Mouse (Mus musculus) urinary bladder, postnatal 10 days (tissue): Measurements from ENCODE around the gene Ndufab1.
"Not testable (repeated sequence)": the region's sequence is repeated elsewhere in the genome, so short reads cannot be mapped to it uniquely, and the experiment has no call there.

Experiments used
- DNase-seq: peaks from one replicate; pipeline ENCODE4 v3.0.0; 2022; ENCODE audit warnings: low spot score

Gene Ndufab1

DNA sequence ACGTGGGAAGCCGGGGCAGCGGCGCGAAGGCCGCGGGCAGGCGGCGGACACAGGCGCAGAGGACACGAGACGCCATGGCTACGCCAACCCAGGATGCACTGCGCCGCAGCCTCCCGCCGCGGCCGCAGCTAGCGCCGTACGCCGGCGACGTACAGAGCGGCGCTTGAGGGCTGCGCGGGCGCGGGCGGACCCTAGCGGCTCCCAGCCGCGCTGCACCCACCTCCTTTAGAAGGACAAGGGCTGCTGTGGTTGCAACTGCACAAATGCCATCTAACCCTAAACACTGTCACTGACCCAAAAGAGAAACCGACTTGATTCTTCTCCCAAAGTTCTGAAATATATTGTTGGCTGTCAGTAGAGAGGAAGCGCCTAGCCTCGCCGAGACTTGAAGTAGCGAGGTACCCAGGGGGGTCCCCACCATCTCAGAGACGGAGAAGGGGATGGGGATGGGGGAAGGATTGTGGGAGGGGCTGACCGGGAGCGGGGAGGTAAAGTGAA is at the start of gene Ndufab1:
TSS of gene Ndufab1 (minus strand) at position 140 of the 498 bp plus-strand sequence.
- DNase-seq = no peak

DNA sequence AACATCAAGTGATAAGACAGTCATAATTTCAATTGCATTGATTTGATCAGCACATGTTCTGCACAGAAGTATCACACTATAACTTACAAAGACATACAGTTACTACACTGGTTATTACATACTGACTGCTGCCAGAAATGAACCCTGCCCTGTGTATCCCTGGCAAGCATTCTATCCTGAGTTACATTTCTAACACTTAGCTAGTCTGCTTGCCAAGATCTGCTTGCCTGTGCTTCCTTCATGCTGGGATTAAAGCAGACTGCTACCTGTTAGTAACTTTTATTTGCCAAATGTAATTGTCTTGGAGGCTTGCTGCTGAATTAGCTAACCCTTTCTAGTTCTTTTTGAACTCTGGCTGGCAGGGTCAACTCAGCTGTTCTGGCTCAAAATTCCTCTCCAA is 39.3 kb upstream of the Ndufab1 start:
- DNase-seq = no peak

DNA sequence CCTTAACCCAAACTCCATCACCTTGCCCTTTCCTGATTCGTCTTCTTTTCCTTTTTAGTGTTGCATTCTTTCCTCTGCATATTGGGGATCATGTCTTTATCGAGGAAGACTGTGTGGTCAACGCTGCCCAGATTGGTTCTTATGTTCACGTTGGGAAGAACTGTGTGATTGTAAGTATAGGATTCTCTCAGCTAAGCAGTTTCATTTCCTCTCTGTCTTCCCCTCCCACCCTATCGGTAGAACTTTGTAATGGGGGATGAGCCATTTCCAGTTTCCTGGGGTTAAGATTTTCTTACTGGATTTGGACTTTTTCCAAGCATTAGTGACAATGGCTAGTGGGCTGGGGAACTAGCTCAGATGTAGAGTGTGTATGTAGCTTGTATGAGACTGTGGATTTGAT is 36.5 kb upstream of the Ndufab1 start:
- no peak for DNase-seq

DNA sequence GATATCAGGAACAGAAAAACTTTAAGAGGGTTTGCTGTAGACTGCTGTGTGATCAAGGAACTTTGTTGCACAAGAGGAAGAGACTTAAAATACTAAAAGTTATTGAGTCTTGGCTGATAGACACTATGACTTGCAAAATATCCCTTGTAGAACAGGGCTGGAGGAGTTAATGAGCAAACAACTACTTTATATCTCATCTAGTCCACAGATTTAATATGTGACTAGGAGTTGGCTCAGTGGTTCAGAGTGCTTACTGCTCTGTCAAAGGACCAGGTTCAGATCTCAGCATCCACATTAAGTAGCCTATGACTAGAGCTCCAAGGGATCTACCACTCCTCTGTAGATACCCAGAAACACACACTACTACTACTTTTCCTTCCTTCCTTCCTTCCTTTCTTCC is 35.4 kb upstream of the Ndufab1 start:
- no peak for DNase-seq

DNA sequence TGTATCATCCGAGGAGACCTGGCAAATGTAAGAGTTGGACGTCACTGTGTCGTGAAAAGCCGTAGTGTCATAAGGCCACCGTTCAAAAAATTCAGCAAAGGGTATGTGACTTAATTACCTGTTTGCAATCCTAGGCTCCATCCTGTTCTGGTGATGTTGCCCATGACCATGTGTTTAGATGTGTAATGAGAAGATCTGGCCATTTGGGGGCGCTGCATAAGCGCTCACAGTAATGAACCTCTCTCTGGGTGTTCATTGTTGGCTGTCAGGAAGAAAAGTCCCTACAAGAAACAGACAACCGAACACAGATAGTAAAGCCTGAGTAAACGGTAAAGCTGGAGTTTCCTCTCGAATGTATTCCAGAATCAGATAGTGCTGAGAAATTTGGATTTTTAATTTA is 33.4 kb upstream of the Ndufab1 start:
- no peak for DNase-seq

DNA sequence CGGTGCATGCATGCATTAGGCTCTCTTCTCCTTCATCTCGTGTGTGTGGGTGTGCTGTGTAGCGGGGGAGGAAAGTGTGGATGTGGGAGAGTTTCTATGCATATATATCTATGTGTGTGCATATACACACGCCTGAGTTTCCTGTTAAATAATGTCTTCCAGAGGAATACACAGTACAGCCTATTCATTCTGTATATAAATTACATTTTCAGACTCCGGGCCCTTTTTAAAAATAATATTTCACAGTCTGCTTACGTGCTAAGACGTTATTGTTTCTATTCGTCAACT is 31.6 kb upstream of the Ndufab1 start:
- no peak for DNase-seq

DNA sequence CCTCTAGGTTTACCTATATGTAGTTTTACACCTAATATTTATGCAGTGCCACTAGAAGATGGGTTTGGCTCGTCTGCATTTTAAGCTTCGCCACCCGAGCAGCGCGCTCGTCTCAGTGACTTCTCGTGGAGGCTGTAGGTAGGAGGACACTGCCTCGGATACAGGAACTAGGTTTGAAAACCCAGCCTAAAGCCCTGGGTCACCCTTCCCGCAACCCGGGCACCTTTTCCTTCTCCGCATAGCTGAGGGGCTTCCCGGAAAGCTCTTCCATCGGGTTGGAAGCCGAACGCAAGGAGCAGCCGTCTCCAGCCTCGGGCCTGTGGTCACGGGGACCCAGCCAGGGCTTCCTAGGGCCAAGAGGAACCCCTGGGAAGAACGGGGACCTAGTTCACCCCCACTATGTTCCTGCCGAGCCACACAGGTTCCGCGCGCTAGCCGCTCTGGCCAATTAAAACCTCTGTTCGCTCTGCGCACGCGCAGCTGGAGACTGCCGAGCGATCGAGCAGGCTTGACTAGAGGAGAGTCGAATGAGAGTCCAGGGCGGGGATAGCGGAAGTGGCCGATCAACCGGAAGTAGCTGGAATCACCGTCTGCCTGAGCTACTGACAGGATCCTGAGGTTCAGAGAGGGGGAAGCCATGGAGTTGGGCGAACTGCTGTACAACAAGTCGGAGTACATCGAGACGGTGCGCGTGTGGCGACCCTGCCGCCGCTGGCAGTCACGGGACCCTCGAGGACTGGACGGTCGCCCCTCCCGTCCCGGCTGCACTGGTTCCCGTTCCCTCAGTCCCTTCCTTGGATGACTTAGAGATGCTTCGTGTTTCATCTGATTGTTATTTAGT is 31.0 kb upstream of the Ndufab1 start, which contains the start of the genes Palb2 and Dctn5:
TSS of gene Palb2 (minus strand) at position 489 of the 841 bp plus-strand sequence.
TSS of gene Dctn5 (plus strand) at position 545 of the 841 bp plus-strand sequence.
- peak; percentile 92 for DNase-seq

DNA sequence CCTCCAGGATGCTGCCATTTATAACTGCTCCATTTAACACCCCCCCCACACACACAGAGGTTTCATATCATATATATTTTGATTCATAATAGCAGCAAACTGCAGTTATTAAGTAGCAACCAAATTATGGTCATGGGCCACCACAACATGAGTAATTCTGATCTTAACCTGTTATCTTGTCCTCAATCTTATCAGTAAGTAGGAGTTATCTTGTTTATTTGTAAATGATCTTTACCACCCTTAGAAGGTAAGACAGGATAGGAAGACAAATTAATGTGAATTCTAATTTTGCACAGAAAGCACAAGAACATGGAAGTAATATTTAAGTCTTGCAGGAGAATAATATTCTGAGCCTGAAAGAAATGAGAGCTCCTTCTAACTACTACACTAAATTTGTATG is 30.1 kb upstream of the Ndufab1 start:
- no peak for DNase-seq

DNA sequence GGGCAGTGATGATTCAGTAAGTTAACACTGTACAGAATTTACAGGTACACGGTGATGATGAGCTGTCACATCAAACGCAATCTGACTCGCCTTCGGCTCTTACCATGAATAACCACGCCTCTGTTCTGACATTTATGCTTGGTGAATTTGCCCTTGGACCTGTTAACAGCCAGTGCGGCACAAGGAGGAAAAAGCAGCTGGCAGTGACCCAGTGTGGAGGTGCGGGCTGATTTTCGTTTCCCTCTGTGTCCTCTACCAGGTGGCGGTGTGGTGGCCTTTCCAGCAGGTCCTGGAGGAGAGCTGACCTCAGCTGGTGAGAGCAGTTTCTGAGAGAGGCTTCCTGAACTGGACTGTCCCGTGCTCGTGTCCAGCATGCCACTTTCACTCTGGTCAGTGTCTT is 25.3 kb upstream of the Ndufab1 start:
- no peak for DNase-seq

DNA sequence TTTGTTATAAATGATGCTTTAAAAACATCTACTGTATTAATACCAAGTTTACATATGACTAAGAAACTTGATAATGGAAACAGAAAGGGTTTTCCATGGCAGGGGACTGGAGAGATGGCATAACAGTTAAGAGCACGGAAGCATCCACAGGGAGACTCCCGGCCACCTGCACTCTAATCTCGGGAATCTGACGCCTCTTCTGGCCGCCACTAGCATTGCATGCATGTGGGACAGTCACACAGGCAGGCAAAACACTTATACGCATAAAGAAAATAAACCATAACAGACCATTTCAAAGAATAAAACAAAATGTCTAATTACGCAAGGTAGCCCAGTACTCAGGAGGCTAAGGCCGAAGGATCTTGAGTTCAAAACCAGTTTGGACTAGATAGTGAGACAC is 23.9 kb upstream of the Ndufab1 start:
- DNase-seq = no peak

DNA sequence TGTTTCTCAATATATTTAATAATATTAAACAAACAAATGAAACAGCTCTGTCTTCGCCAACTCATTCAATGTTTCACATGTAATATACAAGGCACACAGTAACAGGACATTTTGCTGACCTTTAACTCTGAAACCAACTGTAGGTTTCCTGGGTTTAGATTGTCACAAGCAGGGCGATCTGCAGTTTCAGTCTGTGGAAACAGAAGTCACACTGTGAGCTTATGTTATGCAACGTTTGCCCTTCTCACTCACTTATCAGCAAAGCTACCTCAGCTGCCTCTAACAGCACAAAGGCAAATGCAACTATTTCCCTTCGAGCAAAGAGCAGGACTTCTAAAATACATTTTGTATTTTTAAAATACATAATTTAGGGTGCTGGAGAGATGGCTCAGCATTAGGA is 21.8 kb upstream of the Ndufab1 start:
- DNase-seq = no peak

DNA sequence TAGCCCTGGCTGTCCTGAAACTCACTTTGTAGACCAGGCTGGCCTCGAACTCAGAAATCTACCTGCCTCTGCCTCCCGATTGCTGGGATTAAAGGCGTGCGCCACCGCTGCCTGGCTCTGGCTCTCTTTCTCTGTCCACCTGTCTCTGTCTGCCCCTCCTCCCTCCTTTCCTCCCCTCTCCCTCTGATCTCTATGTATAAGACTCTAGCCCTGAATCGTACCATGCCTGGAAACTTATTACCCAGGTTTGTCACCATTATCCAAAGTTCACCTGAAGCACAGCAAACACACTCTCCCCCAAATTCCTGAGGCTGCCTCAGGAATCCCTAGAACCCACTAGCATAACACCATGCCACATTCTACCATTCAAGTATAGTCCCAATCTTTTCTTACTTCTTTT is 6.5 kb upstream of the Ndufab1 start:
- DNase-seq = no peak

DNA sequence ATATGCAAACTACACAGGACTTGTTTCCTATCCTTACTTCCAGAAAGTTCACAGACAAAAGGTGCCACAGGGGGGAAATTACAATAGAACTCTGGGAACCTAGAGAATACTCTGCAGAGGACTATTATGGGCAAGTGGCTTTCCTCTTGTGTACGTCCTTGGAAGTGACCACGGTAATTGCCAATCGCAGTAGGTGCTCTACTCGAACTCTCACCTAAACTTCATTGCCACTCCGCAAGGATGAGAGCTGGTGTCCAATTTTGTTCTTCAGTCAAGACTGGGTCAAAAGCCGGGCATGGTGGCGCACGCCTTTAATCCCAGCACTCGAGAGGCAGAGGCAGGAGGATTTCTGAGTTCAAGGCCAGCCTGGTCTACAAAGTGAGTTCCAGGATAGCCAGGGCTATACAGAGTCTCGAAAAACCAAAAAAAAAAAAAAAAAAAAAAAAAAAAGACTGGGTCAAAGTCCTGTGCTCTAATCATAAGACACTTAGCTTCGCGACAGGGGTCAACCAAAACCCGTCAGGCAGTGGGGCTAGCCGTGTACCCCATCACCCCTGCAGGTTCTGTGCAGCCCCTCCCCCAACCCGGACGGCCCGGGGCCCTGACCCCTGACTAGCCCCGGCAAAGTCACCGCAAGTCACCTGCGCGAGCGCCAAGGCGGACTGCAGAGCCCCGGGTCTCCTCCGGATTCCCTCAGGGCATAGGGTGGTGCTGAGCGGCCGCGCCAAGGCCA is 506 bp downstream of the Ndufab1 start:
- not testable (repeated sequence) for DNase-seq

DNA sequence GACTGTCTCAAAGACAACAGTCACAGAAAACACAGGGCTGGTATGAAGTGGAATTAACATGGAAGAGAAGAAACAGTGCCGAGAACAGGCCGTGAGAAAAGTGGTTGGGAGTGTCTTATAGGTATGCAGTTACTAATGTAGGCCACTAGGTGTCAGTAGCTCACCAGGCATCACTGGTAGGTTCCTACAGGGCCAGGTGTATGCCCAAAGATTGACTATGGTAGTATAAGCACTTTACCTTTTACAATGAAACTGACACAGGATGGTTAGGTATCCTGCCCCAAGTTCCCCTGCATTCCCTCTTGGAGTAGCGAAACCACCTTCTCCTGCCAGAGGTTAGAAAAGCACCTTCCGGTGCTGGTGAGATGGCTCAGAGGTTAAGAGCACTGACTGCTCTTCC is 2.5 kb downstream of the Ndufab1 start:
- no peak for DNase-seq

DNA sequence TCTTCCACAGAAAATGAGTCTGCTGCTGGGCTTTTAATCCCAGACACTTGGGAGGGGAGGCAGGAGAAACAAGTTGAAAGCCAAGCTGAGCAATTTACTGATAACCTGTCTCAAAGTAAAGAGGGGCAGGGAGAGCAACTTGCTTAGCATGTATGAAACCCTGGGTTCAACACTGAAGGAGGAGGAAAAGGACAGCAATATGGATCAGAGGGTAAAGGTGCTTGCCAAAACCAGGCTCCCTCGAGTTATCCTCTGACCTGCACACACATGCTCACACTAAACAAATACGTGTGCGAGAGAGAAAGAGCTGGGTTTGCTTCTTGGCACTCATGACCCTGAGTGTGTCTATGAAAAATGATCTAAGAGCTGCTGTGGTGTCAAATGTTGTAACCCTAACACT is 3.7 kb downstream of the Ndufab1 start:
- DNase-seq = no peak

DNA sequence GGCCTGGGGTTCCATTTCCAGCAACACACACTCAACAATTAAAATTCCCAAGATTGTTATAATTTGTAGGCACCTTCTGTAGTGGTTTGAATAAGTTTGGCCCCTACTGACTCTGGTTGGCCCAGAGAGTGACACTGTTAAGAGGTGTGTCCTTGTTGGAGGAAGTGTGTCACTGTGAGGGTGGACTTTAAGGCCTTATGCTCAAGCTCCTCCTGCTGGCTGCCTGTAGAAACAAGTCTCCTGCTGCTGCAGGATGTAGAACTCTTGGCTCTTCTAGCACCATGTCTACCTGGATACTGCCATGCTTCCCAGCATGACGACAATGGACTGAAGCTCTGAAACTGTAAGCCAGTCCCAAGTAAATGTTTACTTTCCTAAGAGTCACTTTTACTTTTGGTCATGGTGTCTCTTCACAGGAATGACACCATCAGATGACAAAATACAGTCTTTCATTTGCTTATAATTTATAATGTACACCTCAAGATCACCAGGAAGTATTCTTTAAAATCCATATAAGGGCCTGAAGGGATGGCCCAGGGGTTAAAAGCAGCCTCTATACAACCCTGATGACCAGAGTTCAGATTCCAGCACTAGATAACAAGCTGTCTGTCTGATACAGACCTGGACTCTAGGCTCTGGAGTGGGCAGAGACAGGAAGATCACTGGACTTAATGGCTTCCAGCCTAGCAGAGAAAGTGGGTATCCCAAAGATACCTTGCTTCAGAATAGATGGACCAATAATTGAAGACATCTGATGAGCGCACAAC is 6.9 kb downstream of the Ndufab1 start:
- no peak for DNase-seq

DNA sequence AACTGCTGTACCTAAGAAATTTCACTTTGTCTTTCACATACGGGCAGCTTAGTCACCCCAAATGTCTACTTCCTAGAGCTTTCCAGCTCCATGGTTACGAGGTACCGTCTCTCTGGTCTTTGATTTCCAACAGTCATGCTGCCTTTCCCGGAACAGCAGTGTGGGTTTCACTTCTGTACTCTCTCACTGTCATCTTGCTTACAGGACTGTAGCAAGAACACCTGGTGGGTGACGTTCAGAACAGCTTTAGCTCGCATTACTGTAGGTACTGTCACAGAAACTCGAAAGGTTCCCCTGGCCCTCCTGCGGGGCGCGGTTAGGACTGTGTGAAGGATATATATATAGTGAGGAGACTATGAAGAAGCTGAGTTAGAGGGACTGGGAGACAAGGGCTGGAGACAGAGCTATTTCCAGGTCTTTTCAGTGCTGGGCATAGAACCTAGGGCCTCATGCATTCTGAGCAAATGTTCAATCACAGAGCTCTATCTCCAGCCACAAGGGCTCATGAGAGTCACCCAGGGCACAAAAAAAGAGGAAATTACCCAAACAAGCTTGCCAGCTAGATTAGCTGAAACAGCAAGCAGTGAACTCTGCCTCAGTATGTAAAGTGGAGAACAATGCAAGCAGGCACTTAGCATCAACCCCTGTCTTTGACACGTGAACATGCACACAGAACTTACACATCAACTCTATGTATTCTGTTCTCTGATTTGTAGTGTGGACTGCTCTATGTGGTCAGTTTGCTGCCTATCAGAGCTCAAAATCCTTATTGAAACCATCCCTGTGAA is 14.3 kb downstream of the Ndufab1 start:
- DNase-seq = no peak

DNA sequence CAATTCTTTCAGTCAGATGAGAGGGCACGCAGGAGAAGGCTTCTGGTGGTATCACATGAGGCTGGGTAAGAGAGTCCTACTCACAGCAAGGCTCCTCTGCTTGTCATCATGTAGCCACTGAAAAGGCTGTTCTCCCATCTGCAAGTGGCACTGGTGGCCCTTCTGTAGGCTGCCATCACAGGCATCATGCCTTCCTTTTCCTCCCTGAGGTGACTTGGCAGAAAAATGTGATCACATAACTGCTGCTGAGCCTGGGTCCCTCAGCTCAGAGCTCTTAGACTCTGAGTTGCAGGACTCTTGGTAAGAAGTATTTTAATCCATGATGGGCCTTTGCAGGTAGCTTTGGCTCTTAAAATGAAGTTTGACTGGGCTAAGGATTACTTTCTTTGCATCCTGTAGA is 20.6 kb downstream of the Ndufab1 start:
- no peak for DNase-seq

DNA sequence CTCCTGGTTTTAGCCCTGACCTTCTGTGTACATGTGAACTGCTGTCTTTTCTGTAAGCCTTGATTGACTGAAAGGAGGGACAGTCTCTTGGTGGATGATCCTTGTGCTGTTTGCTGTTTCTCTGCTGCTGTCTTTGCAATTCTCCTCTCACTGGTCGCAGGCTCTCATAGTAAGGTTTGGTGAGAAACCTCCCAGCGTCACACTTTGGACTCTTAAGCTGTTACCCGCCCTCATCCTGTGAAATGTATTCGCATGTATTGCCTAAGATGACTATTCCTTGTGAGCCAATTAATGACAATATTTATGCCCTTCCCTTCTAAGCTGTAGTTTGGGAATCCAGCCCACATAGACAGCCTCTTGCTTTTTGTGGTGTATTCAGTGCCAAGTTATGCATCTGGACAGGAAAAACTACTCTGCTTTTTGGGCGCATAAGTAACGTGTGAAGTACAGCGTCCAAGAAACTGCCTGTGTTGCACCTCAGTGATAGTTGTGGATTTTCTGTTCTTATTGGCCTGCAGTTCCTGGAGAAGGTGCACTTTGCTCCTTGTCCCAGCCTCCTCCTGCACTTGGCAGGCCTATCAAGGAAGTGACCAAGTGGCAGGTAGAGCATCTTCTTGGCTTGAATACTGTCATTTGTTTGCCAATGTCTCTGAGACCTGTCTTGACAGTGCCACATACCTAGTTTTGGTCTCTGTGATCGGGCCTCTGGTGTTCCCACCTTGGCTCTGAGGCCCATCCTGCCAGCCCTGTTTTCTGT is 21.7 kb downstream of the Ndufab1 start:
- DNase-seq = no peak

DNA sequence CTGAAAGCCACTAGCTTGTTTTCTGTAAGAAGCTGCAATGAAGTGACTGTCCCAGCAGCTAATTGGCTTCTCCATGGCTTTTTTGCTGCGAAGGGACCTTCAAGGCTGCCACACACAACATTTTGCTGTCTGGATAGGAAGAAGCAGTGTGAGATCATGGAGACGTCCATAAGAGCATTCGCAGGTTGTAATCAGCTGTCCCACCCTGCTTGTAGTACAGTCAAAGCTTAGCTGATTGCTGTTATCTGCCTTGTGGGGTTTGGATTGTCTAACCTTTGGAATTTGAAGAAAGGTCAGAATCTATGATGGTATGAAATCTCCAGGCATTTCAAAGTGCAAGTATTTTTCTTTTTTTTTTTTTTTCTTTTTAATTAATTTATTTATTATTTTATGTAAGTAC is 27.3 kb downstream of the Ndufab1 start:
- no peak for DNase-seq
